Mouse (Mus musculus) T-helper 2 cell (primary cell): Measurements from ENCODE around the gene Sorbs1.

Source experiments
- in situ Hi-C: fragments of 300-600 bp; cut with MboI, MseI; formaldehyde crosslinking; loops from one replicate; pipeline ENCODE4 v1.15.1; 2025; ENCODE audit warnings: high pct_unique_total_duplicates

The Sorbs1 gene

GRCm38 (mm10) chr19:40349281-40349680 is 164.3 kb downstream of the Sorbs1 start:
- in situ Hi-C loops = no loop called here

DNA sequence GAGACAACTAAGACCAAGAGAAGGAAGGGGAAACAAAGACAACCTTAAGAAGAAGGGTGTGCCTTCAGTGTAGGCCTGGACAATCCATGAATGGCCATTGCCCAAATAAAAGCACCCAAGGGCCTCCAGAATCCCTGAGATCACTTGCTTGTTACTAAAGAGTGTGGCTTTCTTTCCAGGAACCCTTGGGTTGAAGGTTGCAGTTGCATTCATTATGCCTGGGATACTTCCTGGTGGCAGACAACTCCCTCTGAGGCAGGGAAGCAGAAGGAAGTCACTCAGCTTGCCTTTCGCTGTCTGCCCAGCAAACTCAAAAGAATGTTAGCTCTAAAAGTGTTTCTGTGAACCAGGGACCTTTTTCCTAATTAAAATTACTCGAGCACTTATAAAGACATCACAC is 164.9 kb downstream of the Sorbs1 start:
- in situ Hi-C loops = no loop called here

- in situ Hi-C loops = no loop called here
Measured at GRCm38 (mm10) chr19:40348175-40348574, 165.4 kb downstream of the Sorbs1 start.

GRCm38 (mm10) chr19:40346908-40347307 is 166.7 kb downstream of the Sorbs1 start:
- in situ Hi-C loops = no loop called here

- in situ Hi-C loops = no loop called here
Measured at GRCm38 (mm10) chr19:40346232-40346844, 167.2 kb downstream of the Sorbs1 start.

DNA sequence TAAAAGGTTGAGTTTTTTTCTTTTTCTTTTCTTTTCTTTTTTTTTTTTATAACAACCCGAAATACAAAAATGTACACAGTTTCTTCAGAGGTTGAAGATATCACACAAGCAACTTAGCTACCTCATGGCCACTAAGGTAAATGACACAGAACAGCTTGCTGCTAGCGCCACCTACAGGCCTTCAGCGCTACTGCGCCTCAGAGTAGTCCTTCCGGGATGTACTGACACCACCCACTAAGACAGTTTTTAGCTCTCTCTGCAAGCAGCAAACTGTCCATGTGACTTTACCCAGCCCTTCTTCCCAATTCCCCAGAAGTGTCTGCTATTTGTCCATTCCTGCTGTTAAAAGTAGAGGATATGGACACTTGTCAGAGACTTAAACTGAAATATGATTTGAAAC is 167.9 kb downstream of the Sorbs1 start:
- in situ Hi-C loops = no loop called here

DNA sequence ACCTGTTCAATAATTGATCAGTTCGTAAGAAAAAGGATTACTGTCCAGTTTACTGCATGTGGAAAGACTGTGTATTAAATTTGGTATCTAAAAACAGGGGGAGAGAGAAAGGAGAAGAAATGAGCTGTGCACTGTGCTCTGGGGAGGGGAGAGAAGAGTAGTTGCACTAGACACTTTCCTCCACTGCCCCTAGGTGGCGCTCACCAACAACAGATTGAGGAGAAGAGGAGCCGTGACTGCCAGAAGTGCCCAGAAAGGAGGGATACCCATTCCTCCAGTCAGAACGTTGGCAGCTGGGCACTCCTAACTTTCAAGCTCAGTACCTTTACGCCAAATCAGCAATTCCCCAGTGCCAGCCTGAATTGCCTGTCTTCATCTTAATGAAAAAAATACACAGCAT is 170.6 kb downstream of the Sorbs1 start:
- in situ Hi-C loops = no loop called here

GRCm38 (mm10) chr19:40341141-40341540 is 172.4 kb downstream of the Sorbs1 start:
- in situ Hi-C loops = no loop called here

- in situ Hi-C loops = loop anchor here (10.0 kb wide), 1 partner anchor 52 kb away; no protein-coding TSS in a partner anchor
Measured at GRCm38 (mm10) chr19:40336694-40337093, 176.9 kb downstream of the Sorbs1 start.

DNA sequence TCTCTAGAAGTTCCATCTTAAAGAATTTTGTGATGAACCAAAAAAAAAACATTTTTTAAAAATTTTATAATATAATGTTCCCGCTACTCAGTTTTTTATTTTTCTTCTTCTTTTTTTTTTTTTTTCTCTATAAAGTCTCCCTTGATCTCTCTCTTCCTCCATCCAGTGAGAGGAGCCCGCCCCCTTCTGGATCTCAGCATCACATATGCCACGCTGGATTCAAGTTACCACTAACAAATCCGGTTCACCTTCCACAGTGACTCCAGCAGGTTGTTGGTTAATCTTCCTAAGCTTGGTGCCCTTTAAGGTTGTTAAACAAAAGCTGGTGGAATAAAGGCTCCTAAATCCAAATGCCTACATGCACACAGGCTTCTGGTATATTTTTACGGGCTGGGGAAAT is 179.7 kb downstream of the Sorbs1 start:
- in situ Hi-C loops = loop anchor here (10.0 kb wide), 1 partner anchor 49 kb away; no protein-coding TSS in a partner anchor

GRCm38 (mm10) chr19:40333081-40333480 is 180.5 kb downstream of the Sorbs1 start:
- in situ Hi-C loops = loop anchor here (10.0 kb wide), 1 partner anchor 48 kb away; no protein-coding TSS in a partner anchor

GRCm38 (mm10) chr19:40332303-40332702 is 181.3 kb downstream of the Sorbs1 start:
- in situ Hi-C loops = loop anchor here (10.0 kb wide), 1 partner anchor 48 kb away; no protein-coding TSS in a partner anchor

GRCm38 (mm10) chr19:40331846-40332245 is 181.7 kb downstream of the Sorbs1 start:
- in situ Hi-C loops = loop anchor here (10.0 kb wide), 1 partner anchor 47 kb away; no protein-coding TSS in a partner anchor

- in situ Hi-C loops = no loop called here
Measured at GRCm38 (mm10) chr19:40326126-40326525, 187.5 kb downstream of the Sorbs1 start.

DNA sequence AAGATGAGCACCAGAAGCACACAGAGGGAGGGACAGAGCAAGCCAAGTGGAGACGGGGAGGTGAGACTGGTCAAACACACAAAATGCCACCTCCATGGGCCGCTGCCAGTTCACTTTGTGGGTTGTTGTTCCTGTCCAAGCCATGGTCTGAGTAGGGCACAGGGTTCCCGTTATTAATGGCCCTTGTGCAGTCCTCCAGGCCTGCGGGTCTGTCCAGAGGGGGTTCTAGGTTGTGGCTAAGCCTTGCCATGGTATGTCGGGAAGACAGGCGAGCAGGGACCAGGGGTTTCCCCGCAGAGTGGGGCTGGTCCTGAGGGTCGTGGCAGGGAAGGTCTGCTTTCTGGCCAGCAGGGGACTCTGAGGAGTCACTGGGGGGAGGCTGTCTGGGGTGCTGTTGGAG is 188.2 kb downstream of the Sorbs1 start:
- in situ Hi-C loops = no loop called here

- in situ Hi-C loops = no loop called here
Measured at GRCm38 (mm10) chr19:40322226-40322625, 191.4 kb downstream of the Sorbs1 start.

DNA sequence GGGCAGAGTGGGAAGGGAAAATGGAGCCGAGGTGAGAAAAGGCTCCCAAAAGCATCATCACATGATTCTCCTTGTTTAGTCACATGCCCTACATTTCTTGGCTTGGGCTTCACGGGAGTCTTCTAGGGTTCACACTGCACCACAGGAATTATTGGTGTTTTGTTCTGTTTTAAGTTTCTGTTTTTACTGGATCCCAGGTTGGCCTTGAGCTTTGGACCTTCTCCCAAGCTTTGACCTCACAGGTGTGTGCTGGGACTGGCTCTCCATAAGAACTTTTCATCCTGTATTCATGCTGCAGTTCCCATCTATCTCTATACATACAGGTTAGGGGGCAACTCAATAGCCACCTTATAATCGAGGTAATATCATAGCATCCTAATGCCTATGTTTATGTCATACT is 194.4 kb downstream of the Sorbs1 start:
- in situ Hi-C loops = no loop called here

DNA sequence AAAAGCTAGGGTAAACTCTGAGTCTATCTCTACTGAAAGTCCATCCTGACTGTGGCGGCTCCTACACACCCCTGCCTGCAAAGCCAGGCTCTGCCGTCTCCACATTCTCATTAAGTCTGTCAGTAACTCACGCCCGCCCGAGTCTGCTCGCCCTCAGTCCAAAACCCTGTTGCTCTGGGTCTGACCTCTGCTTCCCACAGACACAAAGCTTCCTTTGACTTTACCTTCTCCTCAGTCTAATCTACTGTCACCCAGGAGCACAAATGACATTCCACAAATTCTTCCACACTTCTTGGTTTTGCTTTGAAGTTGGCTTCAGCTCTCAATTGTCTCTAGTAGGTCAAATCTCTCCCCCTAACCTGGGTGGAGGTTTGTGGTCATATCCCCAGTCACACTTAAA is 195.1 kb downstream of the Sorbs1 start:
- in situ Hi-C loops = no loop called here

GRCm38 (mm10) chr19:40317001-40317400 is 196.6 kb downstream of the Sorbs1 start:
- in situ Hi-C loops = no loop called here

- in situ Hi-C loops = no loop called here
Measured at GRCm38 (mm10) chr19:40314252-40314651, 199.3 kb downstream of the Sorbs1 start.

- in situ Hi-C loops = no loop called here
Measured at GRCm38 (mm10) chr19:40311631-40312030, 201.9 kb downstream of the Sorbs1 start.

- in situ Hi-C loops = no loop called here
Measured at GRCm38 (mm10) chr19:40310410-40311130, 203.0 kb downstream of the Sorbs1 start.

DNA sequence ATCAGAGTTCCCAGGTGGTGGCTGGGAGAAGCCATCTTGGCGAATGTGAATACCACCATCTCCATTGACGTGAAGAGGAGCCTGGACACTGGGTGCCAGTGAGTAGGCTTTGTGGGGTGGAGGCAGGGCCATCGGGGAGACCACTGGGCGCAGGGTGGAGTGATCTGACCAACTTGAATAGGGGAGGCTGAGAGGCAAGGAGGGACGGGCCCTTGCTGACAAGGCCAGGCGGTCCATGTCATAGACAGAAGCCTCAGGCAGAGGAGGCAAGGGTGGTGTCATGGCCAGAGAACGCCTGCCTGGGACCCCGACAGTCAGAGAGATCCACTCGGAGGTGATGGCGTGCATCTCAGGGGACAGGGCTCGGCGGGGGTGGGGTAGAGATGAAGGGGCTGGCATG is 203.7 kb downstream of the Sorbs1 start:
- in situ Hi-C loops = no loop called here
